Mouse (Mus musculus) adrenal gland, adult 2 months (tissue): Measurements from ENCODE around the gene Cacna2d3. TPM values are rescaled to one million over a fixed set of nuclear protein-coding genes. Genes with fewer than 3 reads are reported as not detected.

ENCODE experiments used
- DNase-seq: peaks from one replicate; pipeline ENCODE4 v3.0.0; 2021
- polyA plus RNA-seq: library from polyadenylated mRNA; depleted of rRNA; stranded (reverse); fragments of >200 nt; gene quantifications from 2 replicates; pipeline ENCODE4 v1.2.3, GENCODE M21; 2012; rRNA removed
- total RNA-seq, 2 experiments: library from RNA; stranded (reverse); gene quantifications; 2 replicates each; pipeline ENCODE4 v1.2.3; 2021

The Cacna2d3 gene
- total and polyA plus RNA-seq, 3 experiments: 0.67 to 2.7 (median 2.7) TPM

- DNase-seq: no peak
These were observed 802.8 kb downstream of the Cacna2d3 start for GRCm38 (mm10) chr14:28918871-28919270.

- DNase-seq: no peak
These were observed 806.7 kb downstream of the Cacna2d3 start for GRCm38 (mm10) chr14:28915004-28915403.

- DNase-seq: no peak
These were observed 814.0 kb downstream of the Cacna2d3 start for GRCm38 (mm10) chr14:28907659-28908058.

GRCm38 (mm10) chr14:28892530-28892929 is 829.1 kb downstream of the Cacna2d3 start:
- no peak for DNase-seq

GRCm38 (mm10) chr14:28887373-28887772 is 834.3 kb downstream of the Cacna2d3 start:
- no peak for DNase-seq

- DNase-seq: no peak
These were observed 835.0 kb downstream of the Cacna2d3 start for GRCm38 (mm10) chr14:28886661-28887060.

GRCm38 (mm10) chr14:28870983-28871382 is 850.7 kb downstream of the Cacna2d3 start:
- no peak for DNase-seq

- DNase-seq: no peak
These were observed 851.3 kb downstream of the Cacna2d3 start for GRCm38 (mm10) chr14:28870382-28870781.

- DNase-seq: no peak
These were observed 856.7 kb downstream of the Cacna2d3 start for GRCm38 (mm10) chr14:28864925-28865324.

GRCm38 (mm10) chr14:28861142-28861541 is 860.5 kb downstream of the Cacna2d3 start:
- no peak for DNase-seq

Other genes starting within 250 kb of the Cacna2d3 start
- gene Selenok, start 246.4 kb upstream of the Cacna2d3 start, total RNA-seq: 100 to 1,000 TPM in 1 of 2 experiments, 10 to 100 TPM in 1; 78.3 to 122 TPM
- 3.8 and 5.5 TPM in 2 replicates for gene Selenok, start 246.4 kb upstream of the Cacna2d3 start, polyA plus RNA-seq